Mouse (Mus musculus) heart, postnatal 0 days (tissue): ENCODE results near the gene Immp2l.

Experiments
- CTCF ChIP-seq: IDR thresholded peaks from 2 replicates; pipeline ENCODE4 v1.5.1; 2016; ENCODE audit warnings: antibody characterized with exemption, control low read depth, low read depth
- EP300 ChIP-seq: IDR thresholded peaks from 2 replicates; pipeline ENCODE4 v1.6.1; 2016; ENCODE audit warnings: antibody characterized with exemption, low read depth

GRCm38 (mm10) chr12:41416635-41417034 is 392.7 kb downstream of the Immp2l start:
- TF ChIP-seq CTCF (no peak), EP300 (no peak)
